Mouse (Mus musculus) adipocyte (in vitro differentiated cells): ENCODE data around the gene Gm45521.
A peak's percentile ranks its signal among the peaks of the same experiment; 100 is the strongest.

ENCODE experiments used
- DNase-seq: peaks from one replicate; pipeline ENCODE4 v3.0.0-alpha.2; 2016; ENCODE audit warnings: low spot score

Gene Gm45521

GRCm38 (mm10) chr14:7957049-7957448 is at the start of gene Gm45521:
Gene Gm45521, plus strand, starts transcription at chr14:7957288.
- no peak for DNase-seq

- DNase-seq: no peak
Observed at GRCm38 (mm10) chr14:7909472-7909871, 47.6 kb upstream of the Gm45521 start.

- no peak for DNase-seq
Observed at GRCm38 (mm10) chr14:7913842-7914241, 43.2 kb upstream of the Gm45521 start.

GRCm38 (mm10) chr14:7914461-7914860 is 42.6 kb upstream of the Gm45521 start:
- DNase-seq: no peak

GRCm38 (mm10) chr14:7918150-7918991 is 38.7 kb upstream of the Gm45521 start:
- DNase-seq: peak; percentile 3

GRCm38 (mm10) chr14:7919309-7919708 is 37.8 kb upstream of the Gm45521 start:
- DNase-seq: peak; percentile 12

- no peak for DNase-seq
Observed at GRCm38 (mm10) chr14:7919921-7920320, 37.2 kb upstream of the Gm45521 start.

- DNase-seq: no peak
Observed at GRCm38 (mm10) chr14:7921459-7921858, 35.6 kb upstream of the Gm45521 start.

GRCm38 (mm10) chr14:7923635-7924034 is 33.5 kb upstream of the Gm45521 start:
- DNase-seq: no peak

GRCm38 (mm10) chr14:7928362-7928761 is 28.7 kb upstream of the Gm45521 start:
- no peak for DNase-seq

GRCm38 (mm10) chr14:7929029-7929428 is 28.1 kb upstream of the Gm45521 start:
- DNase-seq: no peak

GRCm38 (mm10) chr14:7932151-7932550 is 24.9 kb upstream of the Gm45521 start:
- DNase-seq: no peak

GRCm38 (mm10) chr14:7934166-7934565 is 22.9 kb upstream of the Gm45521 start:
- DNase-seq: peak; percentile 16

- DNase-seq: no peak
Observed at GRCm38 (mm10) chr14:7937052-7937630, 19.9 kb upstream of the Gm45521 start.

GRCm38 (mm10) chr14:7938809-7939784 is 18.0 kb upstream of the Gm45521 start:
- DNase-seq: no peak

- no peak for DNase-seq
Observed at GRCm38 (mm10) chr14:7941413-7941812, 15.7 kb upstream of the Gm45521 start.

- peak; percentile 19 for DNase-seq
Observed at GRCm38 (mm10) chr14:7943101-7943800, 13.8 kb upstream of the Gm45521 start.

- peak; percentile 53 for DNase-seq
Observed at GRCm38 (mm10) chr14:7943801-7944135, 13.3 kb upstream of the Gm45521 start.

- DNase-seq: no peak
Observed at GRCm38 (mm10) chr14:7944349-7945039, 12.6 kb upstream of the Gm45521 start.

- DNase-seq: no peak
Observed at GRCm38 (mm10) chr14:7945261-7945660, 11.8 kb upstream of the Gm45521 start.

- no peak for DNase-seq
Observed at GRCm38 (mm10) chr14:7951234-7951633, 5.9 kb upstream of the Gm45521 start.
